In the genomic region with DNA sequence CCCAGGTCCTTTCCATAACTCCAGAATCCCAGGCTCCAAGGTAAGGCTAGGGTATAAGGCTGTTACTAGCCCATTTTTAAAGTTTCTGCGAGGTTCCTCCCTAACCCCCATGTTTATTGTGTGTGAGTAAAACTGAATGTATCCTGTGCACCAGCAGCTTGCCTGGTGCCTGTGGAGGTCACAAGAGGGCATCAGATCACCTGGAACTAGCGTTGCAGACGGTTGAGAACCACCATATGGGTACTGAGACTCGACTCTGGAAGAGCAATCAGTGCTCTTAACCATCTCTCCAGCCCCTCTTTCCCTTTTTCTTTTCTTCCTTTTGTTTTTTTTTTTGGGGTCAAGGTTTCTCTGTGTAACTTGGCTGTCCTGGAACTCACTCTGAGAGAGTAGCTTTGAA, we compare ENCODE assay signal across 28 mouse cellular contexts. TPM values are rescaled to one million over a fixed set of nuclear protein-coding genes. Genes with fewer than 3 reads are reported as not detected.
"Had no signal": no experiment of that assay in that cellular context is flagged by ENCODE, and none has a peak within 500 bp of the region (broad histone marks: within the 10 kb centered on the region; RNA-seq: fewer than 3 reads in every experiment).

No protein-coding gene starts in this region.

- H3K9ac ChIP-seq: limb, embryonic 13.5 days; liver, embryonic 12.5 days; liver, embryonic 15.5 days; lung, embryonic 15.5 days; neural tube, embryonic 12.5 days; neural tube, embryonic 15.5 days; stomach, embryonic 15.5 days had no signal

- H3K27ac ChIP-seq: limb, embryonic 10.5 days; limb, embryonic 13.5 days; liver, embryonic 12.5 days; liver, embryonic 15.5 days; lung, embryonic 15.5 days; midbrain, embryonic 10.5 days; neural tube, embryonic 12.5 days; neural tube, embryonic 15.5 days; stomach, embryonic 15.5 days had no signal

- H3K4me3 ChIP-seq: limb, embryonic 10.5 days; limb, embryonic 13.5 days; liver, embryonic 12.5 days; liver, embryonic 15.5 days; lung, embryonic 15.5 days; megakaryocyte, embryonic 14.5 days; midbrain, embryonic 10.5 days; neural tube, embryonic 12.5 days; neural tube, embryonic 15.5 days; stomach, embryonic 15.5 days had no signal

- H3K27me3 ChIP-seq: limb, embryonic 13.5 days; lung, embryonic 15.5 days; neural tube, embryonic 12.5 days; neural tube, embryonic 15.5 days; stomach, embryonic 15.5 days had no signal

- H3K4me1 ChIP-seq: liver, embryonic 12.5 days; liver, embryonic 15.5 days; lung, embryonic 15.5 days; megakaryocyte, embryonic 14.5 days; stomach, embryonic 15.5 days had no signal

- DNase-seq: kidney, adult 18-20 months; kidney, adult 9 months; kidney, postnatal 14 days; kidney, postnatal 4 days; layer of hippocampus, postnatal 36 days; liver; lung, adult 18-20 months; lung, postnatal 10 days; lung, postnatal 36 days; midbrain, embryonic 14.5 days; retina, postnatal 1 day; right cerebral cortex, postnatal 25 days; spleen, adult 18-20 months; thymus, postnatal 25 days had no signal

- H3K36me3 ChIP-seq: liver, embryonic 15.5 days had no signal

- H3K9me3 ChIP-seq: limb, embryonic 10.5 days; limb, embryonic 13.5 days; liver, embryonic 12.5 days; liver, embryonic 15.5 days; lung, embryonic 15.5 days; megakaryocyte, embryonic 14.5 days; midbrain, embryonic 10.5 days; neural tube, embryonic 12.5 days; neural tube, embryonic 15.5 days; stomach, embryonic 15.5 days had no signal

RNA-seq across cellular contexts. Expression of gene Lrcol1, which starts 35.3 kb away (rescaled TPM):
- total RNA-seq: layer of hippocampus, adult 8-10 months; layer of hippocampus, postnatal 10 days; layer of hippocampus, postnatal 36 days; left cerebral cortex, postnatal 25 days had no signal
- polyA plus RNA-seq: kidney, embryonic 16.5 days; limb, embryonic 10.5 days; limb, embryonic 13.5 days; liver, embryonic 12.5 days; liver, embryonic 15.5 days; midbrain, embryonic 10.5 days; midbrain, embryonic 14.5 days; neural tube, embryonic 12.5 days; neural tube, embryonic 15.5 days; stomach, embryonic 15.5 days had no signal

RNA-seq across cellular contexts. Expression of gene P2rx2, which starts 36.8 kb away (rescaled TPM):
- polyA plus RNA-seq: liver, embryonic 12.5 days; liver, embryonic 15.5 days had no signal
